Mouse (Mus musculus): ENCODE measurements around the gene Mark1. TPM values are rescaled to one million over a fixed set of nuclear protein-coding genes. Genes with fewer than 3 reads are reported as not detected.

The Mark1 gene
- polyA plus RNA-seq, 2 experiments: 3.6 to 16.8 TPM

DNA sequence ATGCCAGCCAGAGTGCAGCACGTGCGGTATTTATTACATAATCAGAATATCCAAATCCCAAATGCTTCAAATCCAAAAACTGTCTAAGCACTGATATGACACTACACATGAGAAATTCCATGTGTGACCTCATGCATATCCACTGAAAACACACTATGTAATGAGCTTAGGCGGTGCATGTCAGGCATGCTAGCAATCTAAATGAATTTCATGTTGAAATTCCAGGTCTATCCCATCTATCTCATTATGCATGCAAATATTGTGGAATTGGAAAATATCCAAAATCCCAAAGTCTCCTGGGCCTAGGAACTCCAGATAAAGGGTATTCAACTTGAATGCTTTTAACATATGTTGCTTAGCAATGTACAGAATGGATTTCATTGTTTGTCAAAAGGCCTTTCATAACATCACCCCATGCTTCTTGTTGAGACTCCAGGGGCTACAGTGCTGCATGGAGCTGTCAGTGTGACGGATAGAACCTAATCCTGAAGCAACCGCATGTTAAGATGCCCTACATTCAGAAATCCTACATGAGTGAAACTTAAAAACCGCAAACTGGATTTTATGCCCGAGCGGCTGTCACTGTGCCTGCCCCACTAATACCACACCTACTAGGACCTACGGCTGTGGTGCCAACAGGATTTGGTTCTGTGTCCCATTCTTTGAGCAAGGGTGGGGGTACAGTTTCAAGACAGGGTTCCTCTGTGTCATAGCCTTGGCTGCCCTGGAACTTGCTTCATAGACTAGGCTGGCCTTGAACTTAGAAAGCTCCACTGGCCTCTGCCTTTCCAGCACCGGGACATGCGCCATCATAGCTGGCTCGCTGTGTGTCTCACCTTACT is 93.2 kb downstream of the Mark1 start:
- H3K4me3 ChIP-seq (replicated peaks; ENCODE audit: low read length): no peak overlapping the region
- ATAC-seq (ENCODE audit: low FRiP score, low read depth) (no peak), DNase-seq (ENCODE audit: low spot score) (no peak)
- H3K9me3 ChIP-seq (ENCODE audit: control insufficient read depth, low read length): no peaks in the 10 kb centered on the region
- no peak overlapping the region for H3K27ac ChIP-seq (replicated peaks; ENCODE audit: low read depth, low read length)
- no peak for TF ChIP-seq POLR2A (IDR thresholded peaks at IDR 0.05; ENCODE audit: borderline replicate concordance, extremely low read depth, insufficient read depth, insufficient read length)
- no peak overlapping the region for H3K4me2 ChIP-seq (replicated peaks; ENCODE audit: low read depth, low read length, severe bottlenecking)
- no peaks in the 10 kb centered on the region for H3K4me1 ChIP-seq (ENCODE audit: control insufficient read depth, insufficient read depth, low read length)
- 87% methylated on average over 12 of the region's 12 CpGs for WGBS
- H3K27me3 ChIP-seq (ENCODE audit: control insufficient read depth, insufficient read depth, low read length): no peaks in the 10 kb centered on the region
- no peak overlapping the region for H3K9ac ChIP-seq (ENCODE audit: low read depth, low read length, severe bottlenecking)
- peaks cover 44% of the 10 kb centered on the region for H3K36me3 ChIP-seq (ENCODE audit: control insufficient read depth, insufficient read depth, low read length)

DNA sequence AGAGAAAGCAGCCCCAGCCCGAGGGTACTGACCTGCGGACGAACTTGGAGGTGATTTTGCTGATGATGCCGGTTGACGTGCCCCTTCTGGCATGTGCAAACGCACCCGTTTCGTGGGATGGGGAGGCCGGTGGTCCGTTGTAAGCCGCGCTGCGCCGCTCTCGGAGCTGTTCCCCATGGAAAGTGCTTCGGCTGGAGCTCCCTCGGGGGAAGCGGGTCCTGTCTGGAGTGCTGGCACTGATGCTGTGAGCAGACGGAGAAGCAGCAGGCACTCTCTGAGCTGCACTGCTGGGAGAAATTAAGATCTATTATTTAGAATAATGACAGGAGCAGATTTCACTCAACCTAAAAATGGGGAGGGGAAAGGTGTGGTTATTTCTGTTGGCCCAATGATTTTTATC is 94.0 kb downstream of the Mark1 start:
- ATAC-seq (ENCODE audit: low FRiP score, low read depth) (no peak), DNase-seq (ENCODE audit: low spot score) (no peak)
- Histone ChIP-seq H3K36me3 (ENCODE audit: control insufficient read depth, insufficient read depth, low read length) (peaks cover 45% of the 10 kb centered on the region), H3K9ac (ENCODE audit: low read depth, low read length, severe bottlenecking) (no peak overlapping the region), H3K9me3 (ENCODE audit: control insufficient read depth, low read length) (no peaks in the 10 kb centered on the region), H3K27me3 (ENCODE audit: control insufficient read depth, insufficient read depth, low read length) (no peaks in the 10 kb centered on the region), H3K4me1 (ENCODE audit: control insufficient read depth, insufficient read depth, low read length) (no peaks in the 10 kb centered on the region), H3K4me3 (replicated peaks; ENCODE audit: low read length) (no peak overlapping the region), H3K27ac (replicated peaks; ENCODE audit: low read depth, low read length) (no peak overlapping the region), H3K4me2 (replicated peaks; ENCODE audit: low read depth, low read length, severe bottlenecking) (no peak overlapping the region)
- WGBS: 79% methylated on average over 19 of the region's 19 CpGs
- no peak for TF ChIP-seq POLR2A (IDR thresholded peaks at IDR 0.05; ENCODE audit: borderline replicate concordance, extremely low read depth, insufficient read depth, insufficient read length)

DNA sequence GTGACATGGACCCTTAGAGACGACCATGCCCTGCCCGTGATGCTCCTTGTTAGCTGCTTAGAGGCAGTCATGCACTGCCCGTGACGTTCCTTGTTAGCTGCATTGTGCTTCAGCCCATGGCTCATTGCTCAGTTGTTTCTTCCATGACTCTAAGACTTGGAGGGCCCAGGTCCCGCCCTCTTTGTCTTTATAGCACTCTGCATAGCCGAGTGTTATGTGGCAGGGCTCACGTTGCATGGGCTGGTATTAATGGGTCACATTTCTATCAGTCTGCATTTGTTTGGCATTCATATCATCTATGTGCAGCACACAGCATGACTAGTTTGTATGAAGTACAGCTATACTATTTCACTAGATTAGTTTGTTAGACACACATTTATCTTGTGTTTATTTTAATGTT is 95.7 kb downstream of the Mark1 start:
- Histone ChIP-seq H3K4me2 (replicated peaks; ENCODE audit: low read depth, low read length, severe bottlenecking) (no peak overlapping the region), H3K27me3 (ENCODE audit: control insufficient read depth, insufficient read depth, low read length) (no peaks in the 10 kb centered on the region), H3K4me3 (replicated peaks; ENCODE audit: low read length) (no peak overlapping the region), H3K4me1 (ENCODE audit: control insufficient read depth, insufficient read depth, low read length) (no peaks in the 10 kb centered on the region), H3K36me3 (ENCODE audit: control insufficient read depth, insufficient read depth, low read length) (peaks cover 57% of the 10 kb centered on the region), H3K27ac (replicated peaks; ENCODE audit: low read depth, low read length) (no peak overlapping the region), H3K9ac (ENCODE audit: low read depth, low read length, severe bottlenecking) (no peak overlapping the region), H3K9me3 (ENCODE audit: control insufficient read depth, low read length) (no peaks in the 10 kb centered on the region)
- 67% methylated on average over 7 of the region's 7 CpGs for WGBS
- DNase-seq (ENCODE audit: low spot score) (no peak), ATAC-seq (ENCODE audit: low FRiP score, low read depth) (no peak)
- no peak for TF ChIP-seq POLR2A (IDR thresholded peaks at IDR 0.05; ENCODE audit: borderline replicate concordance, extremely low read depth, insufficient read depth, insufficient read length)

DNA sequence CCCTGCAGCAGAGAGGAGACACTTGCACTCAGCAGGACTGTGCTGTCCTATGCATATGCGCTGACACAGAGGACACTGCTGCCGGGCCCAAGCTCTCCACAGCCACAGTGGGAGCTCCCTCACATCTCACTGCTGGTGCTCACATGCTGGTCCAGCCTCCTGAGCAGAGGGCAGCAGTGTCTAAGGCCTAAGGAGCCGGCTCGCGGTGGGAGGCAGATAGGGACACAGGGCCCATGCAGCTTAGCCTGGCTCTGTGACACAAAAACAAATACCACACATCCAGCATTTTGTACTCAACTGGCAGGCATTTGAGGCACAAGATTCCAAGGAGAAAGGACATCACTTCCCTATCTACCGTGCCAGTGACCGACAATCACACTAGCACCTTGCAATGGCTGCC is 96.5 kb downstream of the Mark1 start:
- no peak overlapping the region for H3K4me3 ChIP-seq (replicated peaks; ENCODE audit: low read length)
- no peak overlapping the region for H3K27ac ChIP-seq (replicated peaks; ENCODE audit: low read depth, low read length)
- H3K9me3 ChIP-seq (ENCODE audit: control insufficient read depth, low read length): no peaks in the 10 kb centered on the region
- H3K4me1 ChIP-seq (ENCODE audit: control insufficient read depth, insufficient read depth, low read length): no peaks in the 10 kb centered on the region
- 88% methylated on average over 7 of the region's 7 CpGs for WGBS
- H3K9ac ChIP-seq (ENCODE audit: low read depth, low read length, severe bottlenecking): no peak overlapping the region
- no peak for TF ChIP-seq POLR2A (IDR thresholded peaks at IDR 0.05; ENCODE audit: borderline replicate concordance, extremely low read depth, insufficient read depth, insufficient read length)
- no peaks in the 10 kb centered on the region for H3K27me3 ChIP-seq (ENCODE audit: control insufficient read depth, insufficient read depth, low read length)
- no peak overlapping the region for H3K4me2 ChIP-seq (replicated peaks; ENCODE audit: low read depth, low read length, severe bottlenecking)
- DNase-seq (ENCODE audit: low spot score) (no peak), ATAC-seq (ENCODE audit: low FRiP score, low read depth) (no peak)
- peaks cover 59% of the 10 kb centered on the region for H3K36me3 ChIP-seq (ENCODE audit: control insufficient read depth, insufficient read depth, low read length)

DNA sequence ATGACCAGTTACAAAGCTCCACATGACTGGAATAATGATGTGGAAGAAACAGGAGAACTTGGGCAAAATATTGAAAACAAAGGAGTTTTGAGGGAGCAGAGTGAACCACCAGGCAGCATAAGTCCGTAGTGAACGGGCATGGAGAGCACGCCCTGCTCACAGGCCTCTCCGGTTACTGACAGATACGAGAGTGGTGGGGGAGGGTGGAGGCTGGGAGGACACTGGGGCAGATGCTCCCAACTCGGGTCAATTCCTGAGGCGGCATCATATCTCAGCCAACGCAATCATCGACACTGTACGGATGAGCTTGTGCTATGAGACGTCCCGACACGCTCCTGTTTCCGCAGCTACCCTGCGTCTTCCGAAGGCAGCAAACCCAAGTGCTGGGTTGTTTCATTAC is 102.0 kb downstream of the Mark1 start:
- no peak overlapping the region for H3K4me3 ChIP-seq (replicated peaks; ENCODE audit: low read length)
- no peak overlapping the region for H3K4me2 ChIP-seq (replicated peaks; ENCODE audit: low read depth, low read length, severe bottlenecking)
- no peak for ATAC-seq (ENCODE audit: low FRiP score, low read depth)
- no peaks in the 10 kb centered on the region for H3K4me1 ChIP-seq (ENCODE audit: control insufficient read depth, insufficient read depth, low read length)
- WGBS: 72% methylated on average over 16 of the region's 16 CpGs
- H3K9ac ChIP-seq (ENCODE audit: low read depth, low read length, severe bottlenecking): no peak overlapping the region
- H3K9me3 ChIP-seq (ENCODE audit: control insufficient read depth, low read length): no peaks in the 10 kb centered on the region
- H3K27me3 ChIP-seq (ENCODE audit: control insufficient read depth, insufficient read depth, low read length): no peaks in the 10 kb centered on the region
- peaks cover 39% of the 10 kb centered on the region for H3K36me3 ChIP-seq (ENCODE audit: control insufficient read depth, insufficient read depth, low read length)
- no peak for TF ChIP-seq POLR2A (IDR thresholded peaks at IDR 0.05; ENCODE audit: borderline replicate concordance, extremely low read depth, insufficient read depth, insufficient read length)
- no peak overlapping the region for H3K27ac ChIP-seq (replicated peaks; ENCODE audit: low read depth, low read length)
- DNase-seq (ENCODE audit: low spot score): no peak
